Mouse (Mus musculus) heart, adult 8-10 months (tissue): ENCODE measurements around the gene Gm20425. TPM values are rescaled to one million over a fixed set of nuclear protein-coding genes. Genes with fewer than 3 reads are reported as not detected.

ENCODE experiments used
- DNase-seq: peaks from one replicate; pipeline ENCODE4 v3.0.0; 2022; ENCODE audit warnings: low spot score
- total RNA-seq, 4 experiments: library from RNA; stranded (reverse); gene quantifications; 2 replicates each; pipeline ENCODE4 v1.2.4; 2022

Gm20425 gene
- total RNA-seq, 4 experiments from 2014 or later = 5.3 to 5.9 (median 5.5) TPM

GRCm38 (mm10) chr9:103154568-103154967 is 75.5 kb downstream of the Gm20425 start:
- no peak for DNase-seq

DNA sequence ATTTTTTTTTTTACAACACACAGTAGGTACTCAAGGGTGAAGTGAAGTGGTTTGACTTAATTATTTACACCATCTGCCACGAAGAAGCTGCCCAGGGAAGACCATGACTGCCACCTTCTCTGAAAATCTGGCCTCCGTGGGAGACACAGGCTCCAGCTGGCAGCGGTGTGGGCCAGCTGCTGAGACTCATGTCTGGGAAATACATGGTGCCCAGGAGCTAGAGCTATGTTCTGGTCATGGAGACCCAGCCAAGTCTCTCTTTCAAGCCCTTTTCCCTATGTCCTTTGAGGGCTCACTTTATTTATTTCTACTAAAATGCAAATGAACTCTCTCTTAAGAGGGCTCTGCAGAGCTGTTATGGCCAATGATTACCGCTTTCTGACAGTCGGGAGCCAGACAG is 76.8 kb downstream of the Gm20425 start:
- DNase-seq = no peak

- no peak for DNase-seq
Observed at GRCm38 (mm10) chr9:103149074-103149799, 80.9 kb downstream of the Gm20425 start.

- no peak for DNase-seq
Observed at GRCm38 (mm10) chr9:103147103-103147502, 83.0 kb downstream of the Gm20425 start.

- DNase-seq = no peak
Observed at GRCm38 (mm10) chr9:103146703-103147102, 83.4 kb downstream of the Gm20425 start.

GRCm38 (mm10) chr9:103146257-103146656 is 83.8 kb downstream of the Gm20425 start:
- DNase-seq = no peak

GRCm38 (mm10) chr9:103145351-103145750 is 84.8 kb downstream of the Gm20425 start:
- no peak for DNase-seq

GRCm38 (mm10) chr9:103143881-103144280 is 86.2 kb downstream of the Gm20425 start:
- no peak for DNase-seq

DNA sequence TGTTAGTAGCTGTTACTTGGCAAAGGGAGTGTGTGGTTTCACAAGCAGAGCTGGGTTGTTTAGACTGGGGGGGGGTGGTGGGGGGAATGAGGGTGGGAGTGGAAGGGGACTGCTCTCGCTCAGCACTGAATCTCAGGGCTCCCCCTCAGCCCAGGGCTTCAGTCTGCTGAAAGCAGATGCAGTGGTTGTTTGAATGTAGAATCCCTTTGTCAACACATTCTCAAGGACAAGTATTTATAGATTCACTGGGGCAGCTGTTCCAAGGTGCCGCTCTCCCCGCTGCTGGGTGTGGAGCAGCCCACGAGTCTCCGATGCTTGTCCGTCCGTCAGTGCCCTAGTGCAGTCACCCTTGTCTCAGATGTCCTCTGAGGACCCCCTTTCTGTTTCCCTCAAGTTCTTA is 88.8 kb downstream of the Gm20425 start:
- no peak for DNase-seq

DNA sequence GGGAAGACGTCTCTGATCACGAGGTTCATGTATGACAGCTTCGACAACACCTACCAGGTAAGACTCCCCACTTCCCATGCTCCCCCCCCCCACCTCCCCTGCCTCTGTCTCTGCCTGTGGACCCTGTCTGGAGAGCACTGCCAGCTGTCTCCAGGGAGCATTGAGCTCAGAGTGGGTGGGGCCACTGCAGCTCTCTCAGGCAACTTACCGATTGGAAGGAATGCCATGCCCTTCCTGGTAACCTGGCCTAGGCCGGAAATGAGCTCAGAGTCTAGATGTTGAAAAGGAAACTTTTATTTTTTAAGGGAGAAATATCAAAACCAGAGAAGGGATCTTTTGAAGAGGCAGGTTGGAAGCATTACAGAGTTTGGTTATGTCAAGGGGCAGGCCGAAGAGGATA is 89.7 kb downstream of the Gm20425 start:
- DNase-seq = no peak

Other genes starting within 250 kb of the Gm20425 start
- 1 to 10 TPM; 3.4 to 5.0 (median 3.9) TPM for gene Slco2a1, start 241.6 kb downstream of the Gm20425 start, total RNA-seq
- gene Rab6b, start 118.5 kb downstream of the Gm20425 start, total RNA-seq = 1 to 10 TPM; 1.3 to 2.7 (median 2.1) TPM
- gene Srprb, start 28.2 kb downstream of the Gm20425 start, total RNA-seq = 10 to 100 TPM; 18.1 to 21.5 (median 19.1) TPM
- 10 to 100 TPM; 37.9 to 56.1 (median 43.3) TPM for gene Trf, start 137 bp upstream of the Gm20425 start, total RNA-seq
- gene 1300017J02Rik, start 74.8 kb upstream of the Gm20425 start, total RNA-seq = not detected
- gene Topbp1, start 74.9 kb upstream of the Gm20425 start, total RNA-seq = 10 to 100 TPM in 3 of 4 experiments, 1 to 10 TPM in 1; 9.9 to 11.5 (median 10.7) TPM
- 100 to 1,000 TPM; 131 to 164 (median 151) TPM for gene Cdv3, start 135.5 kb upstream of the Gm20425 start, total RNA-seq